Mouse (Mus musculus): ENCODE measurements around the gene Spata17.
A peak's percentile ranks its signal among the peaks of the same experiment; 100 is the strongest.
"Not testable (repeated sequence)": the region's sequence is repeated elsewhere in the genome, so short reads cannot be mapped to it uniquely, and the experiment has no call there.

Spata17 gene

GRCm38 (mm10) chr1:187170361-187170760, 44.9 kb downstream of the Spata17 start:
- DNase-seq: no peak

DNA sequence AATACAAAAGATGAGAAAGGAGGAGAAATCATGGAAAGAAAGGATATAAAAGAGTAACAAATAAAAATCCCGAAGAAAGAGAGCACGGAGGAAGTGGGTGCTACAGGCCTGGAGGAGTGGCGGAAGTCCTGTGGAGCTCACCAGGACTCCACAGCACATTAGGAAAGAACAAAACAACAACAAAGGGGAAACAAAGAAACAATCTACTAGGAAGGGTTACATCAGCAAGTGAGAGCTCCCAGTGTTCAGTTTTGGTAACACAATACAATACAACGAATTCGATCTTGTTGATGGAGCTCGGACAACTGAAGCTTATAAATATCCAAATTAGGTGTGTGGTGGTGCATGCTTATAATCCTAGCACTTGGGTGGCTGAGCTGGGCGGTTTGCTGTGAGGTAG, 45.6 kb downstream of the Spata17 start:
- no peak for DNase-seq

DNA sequence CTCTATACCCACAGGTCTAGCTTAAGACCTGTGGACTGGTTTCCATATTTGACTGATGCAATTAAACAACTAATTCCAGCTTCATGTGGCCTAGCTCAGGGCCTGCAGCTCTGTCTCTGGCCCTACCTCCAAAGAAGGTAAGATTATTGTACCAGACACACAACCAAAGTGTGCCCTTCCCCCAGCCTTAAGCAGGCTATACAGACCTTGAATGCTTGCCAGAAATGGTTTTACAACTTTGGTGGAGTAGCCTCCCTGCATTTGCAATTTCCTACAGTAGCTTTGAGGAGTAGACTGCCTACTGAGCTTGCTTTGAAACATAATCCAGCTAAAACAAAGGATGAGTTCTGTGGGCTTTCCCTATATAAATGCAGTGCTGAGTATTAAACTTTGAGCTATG, 51.7 kb downstream of the Spata17 start:
- DNase-seq: no peak

GRCm38 (mm10) chr1:187155658-187156057, 59.6 kb downstream of the Spata17 start:
- no peak for DNase-seq

DNA sequence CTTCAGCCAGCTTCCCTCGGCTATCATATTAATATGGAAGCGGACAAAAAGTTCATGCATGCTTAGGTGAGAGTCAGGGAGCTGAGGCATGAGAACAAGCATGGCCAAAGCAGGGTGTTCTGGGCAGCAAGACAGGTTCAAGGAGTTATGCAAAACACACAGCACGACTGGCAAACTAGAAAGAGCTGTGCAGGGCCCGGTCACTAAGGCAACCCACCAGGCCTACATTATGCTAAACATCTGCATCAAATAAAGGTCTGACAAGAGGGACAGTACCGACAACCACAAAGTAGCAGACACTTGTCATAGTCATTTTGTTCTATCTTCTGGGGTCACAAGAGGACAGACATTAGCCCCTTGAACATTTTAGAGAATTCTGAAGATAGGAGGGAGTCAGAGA, 61.6 kb downstream of the Spata17 start:
- DNase-seq: no peak

DNA sequence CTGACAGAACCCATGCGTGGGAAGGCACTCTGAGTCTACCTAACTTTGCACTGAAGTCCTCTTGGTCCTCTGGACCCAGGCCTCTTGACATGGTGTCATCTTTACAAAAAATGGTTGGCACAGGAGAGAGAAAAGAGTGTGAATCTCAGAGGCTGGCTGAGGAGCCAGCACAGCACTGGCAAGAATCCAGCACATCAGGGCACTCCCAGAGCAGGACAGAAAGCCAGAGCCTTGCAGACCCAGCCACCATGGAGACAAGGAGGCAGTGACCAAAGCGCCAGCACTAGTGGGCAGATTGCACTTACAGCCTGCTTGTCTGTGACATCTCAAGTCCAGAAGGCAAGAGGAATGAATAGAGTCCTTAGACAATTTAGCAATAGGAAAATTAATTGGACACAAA, 62.7 kb downstream of the Spata17 start:
- DNase-seq: no peak

DNA sequence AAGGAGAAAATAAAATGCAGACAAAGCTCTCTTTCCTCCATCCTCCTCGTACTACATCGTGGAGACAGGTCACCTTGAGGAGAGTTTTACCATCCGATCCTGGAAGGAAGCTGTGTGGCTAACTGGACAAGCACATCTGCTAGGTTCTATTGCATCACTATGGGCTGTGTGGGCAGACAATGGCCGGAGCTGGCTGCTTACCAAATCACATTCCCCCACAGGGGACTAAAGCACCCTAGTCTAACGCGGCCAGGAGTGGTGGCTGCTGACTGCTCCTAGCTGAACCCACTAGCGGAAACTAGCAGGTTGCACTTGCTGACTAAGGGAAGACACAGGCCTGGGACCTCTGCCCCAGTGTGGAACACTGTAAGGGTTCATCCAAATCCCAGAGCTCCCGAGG, 72.3 kb downstream of the Spata17 start:
- DNase-seq: no peak

DNA sequence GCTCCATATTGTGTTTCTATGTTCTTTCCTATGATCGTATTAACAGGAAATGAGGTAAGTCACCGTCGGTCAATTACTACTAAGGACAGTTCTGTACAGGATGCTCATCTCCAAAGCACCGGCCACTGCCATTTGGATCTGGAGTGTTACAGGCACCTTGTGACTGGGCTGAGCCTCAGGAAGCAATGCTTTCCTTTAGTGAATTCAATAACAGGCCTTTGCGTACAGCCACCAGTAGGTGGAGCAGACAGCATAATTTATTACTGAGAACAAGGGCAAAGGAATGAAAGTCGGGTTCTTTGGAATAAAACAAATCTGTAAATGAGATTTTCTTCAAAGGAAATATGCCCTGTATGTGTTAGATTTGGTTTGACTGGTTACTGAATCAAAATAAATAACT, 77.8 kb downstream of the Spata17 start:
- peak; percentile 72 for DNase-seq

DNA sequence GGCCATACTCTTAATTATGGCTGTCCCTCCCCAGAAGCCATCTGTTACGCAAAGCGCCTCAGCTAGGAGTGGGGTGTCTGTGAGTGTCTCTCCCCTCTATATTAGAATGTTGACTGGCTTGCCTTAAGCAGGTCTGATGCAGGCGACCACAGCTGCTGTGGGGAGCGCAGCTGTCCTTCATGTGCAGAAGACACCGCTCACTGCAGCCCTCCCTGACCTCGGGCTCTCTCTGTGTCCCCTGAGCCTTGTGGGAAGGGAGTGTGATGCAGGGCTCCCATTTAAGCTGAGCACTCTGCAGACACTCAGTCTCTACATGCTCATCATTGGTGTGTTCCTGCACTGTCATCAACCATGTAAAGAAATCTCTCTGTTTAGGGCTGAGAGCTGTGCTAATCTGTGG, 79.4 kb downstream of the Spata17 start:
- no peak for DNase-seq

GRCm38 (mm10) chr1:187133841-187134240, 81.4 kb downstream of the Spata17 start:
- no peak for DNase-seq

DNA sequence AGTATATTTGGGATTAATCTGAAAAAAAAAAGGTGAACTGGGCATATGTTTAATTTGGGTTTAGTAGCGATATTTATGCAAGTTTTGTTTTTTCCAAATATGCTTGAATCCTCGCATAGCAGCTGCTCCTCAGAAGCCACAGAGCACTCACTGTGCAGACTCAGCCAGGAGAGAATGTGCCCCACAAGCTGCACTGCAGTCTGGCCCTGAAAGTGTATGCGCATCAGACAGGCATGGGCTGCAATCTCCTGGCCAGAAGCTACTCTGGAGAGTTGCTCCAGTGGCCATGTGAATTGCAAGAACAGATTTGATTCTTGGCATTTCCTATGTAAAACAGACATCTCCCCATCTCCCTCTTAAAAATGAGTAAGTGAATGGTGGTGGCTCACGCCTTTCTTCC, 82.9 kb downstream of the Spata17 start:
- DNase-seq: no peak

GRCm38 (mm10) chr1:187127548-187127947, 87.7 kb downstream of the Spata17 start:
- not testable (repeated sequence) for DNase-seq

GRCm38 (mm10) chr1:187125733-187126132, 89.5 kb downstream of the Spata17 start:
- DNase-seq: no peak

DNA sequence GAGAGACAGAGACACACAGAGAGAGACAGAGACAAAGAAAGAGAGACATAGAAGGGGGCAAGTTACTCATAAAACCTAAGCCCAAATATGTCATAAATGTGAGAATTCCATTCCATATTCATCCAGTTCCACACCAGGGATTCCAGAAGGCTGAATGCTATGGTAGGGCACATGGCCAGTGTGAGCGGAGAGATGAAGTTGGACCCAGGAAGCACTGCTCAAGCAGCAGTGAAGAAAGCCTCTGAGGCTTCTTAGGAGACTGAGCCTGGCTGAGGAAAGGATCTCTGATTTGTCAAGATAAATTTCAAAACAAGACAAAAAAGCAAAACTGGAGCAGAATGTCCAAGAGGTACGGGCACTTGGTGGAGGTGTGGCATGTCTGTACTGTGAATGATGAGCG, 90.3 kb downstream of the Spata17 start:
- DNase-seq: no peak

DNA sequence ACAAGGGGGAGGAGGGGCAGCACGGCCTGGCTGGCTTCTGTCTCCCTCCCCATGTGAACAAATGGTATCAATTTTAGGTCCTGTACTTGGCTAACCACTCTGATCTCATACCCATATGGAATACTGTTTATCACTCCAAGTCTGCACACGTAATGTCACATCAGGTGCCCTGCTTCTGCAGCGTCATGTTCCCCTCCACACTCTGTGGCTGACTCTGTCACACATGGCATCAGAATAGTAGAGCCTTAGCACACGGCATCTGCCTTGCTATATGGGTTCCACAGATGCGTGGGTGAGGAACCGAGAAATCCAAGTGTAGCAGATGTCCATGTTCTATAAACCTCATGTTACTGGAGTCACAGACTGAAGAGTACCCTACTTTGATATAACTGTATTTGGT, 96.0 kb downstream of the Spata17 start:
- no peak for DNase-seq

DNA sequence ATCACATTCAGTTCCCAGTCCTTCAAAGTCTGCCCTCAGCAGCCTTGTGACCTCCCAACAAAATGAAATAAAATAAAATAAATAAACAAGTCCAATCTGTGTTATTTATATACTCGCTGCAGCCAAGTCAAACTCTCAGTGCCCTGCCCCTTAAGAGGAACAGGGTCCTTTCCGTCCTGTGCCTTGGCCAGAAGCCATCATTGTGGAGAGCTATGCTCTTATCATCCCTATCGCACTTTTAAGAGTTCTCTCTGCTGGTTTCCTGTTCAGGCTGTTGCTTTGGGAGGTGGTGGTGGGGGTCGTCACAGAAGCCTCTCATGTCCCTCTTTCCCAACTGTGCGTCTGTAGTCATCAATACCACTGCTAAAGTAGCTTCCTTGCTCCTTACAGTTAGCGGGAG, 97.2 kb downstream of the Spata17 start:
- peak; percentile 64 for DNase-seq

DNA sequence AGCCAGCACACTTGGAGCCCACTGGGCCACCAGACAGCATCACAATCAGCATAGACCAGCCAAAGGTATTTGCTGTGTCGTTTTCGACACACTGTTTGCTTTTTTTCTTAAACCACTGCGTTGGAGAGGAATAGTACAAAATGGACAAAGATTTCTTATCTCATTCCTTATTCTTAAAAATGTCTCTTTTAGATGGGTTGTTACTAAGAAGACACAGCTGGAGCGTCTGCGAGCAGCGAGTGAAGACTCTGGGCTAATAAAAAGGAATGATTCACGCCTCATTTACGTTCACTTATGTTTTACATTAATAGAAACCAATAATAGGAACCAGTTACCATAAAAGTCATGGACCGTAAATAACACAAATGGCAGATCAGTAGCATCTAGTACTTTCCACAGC, 101.5 kb downstream of the Spata17 start:
- no peak for DNase-seq

DNA sequence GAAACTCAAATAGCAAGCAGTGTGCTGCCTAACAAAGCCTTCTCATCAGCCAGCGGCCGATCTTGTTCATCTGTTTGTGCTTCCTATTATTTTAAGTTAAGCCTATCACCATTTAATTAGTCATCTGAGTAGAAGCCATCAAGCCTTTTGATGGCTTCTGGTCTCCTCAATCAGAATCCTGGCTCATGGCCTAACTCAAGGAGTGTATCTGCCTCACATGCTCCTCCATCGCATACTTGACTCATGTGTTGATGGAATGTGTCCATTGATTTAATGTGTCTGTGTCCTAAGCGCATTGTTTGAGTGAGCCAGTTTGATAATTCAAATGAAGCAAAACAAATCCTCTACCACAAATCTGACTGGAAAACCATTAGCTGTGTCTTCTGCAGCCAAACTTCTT, 113.1 kb downstream of the Spata17 start:
- DNase-seq: no peak

GRCm38 (mm10) chr1:187101202-187101601, 114.1 kb downstream of the Spata17 start:
- DNase-seq: peak; percentile 51

- DNase-seq: no peak
Observed at GRCm38 (mm10) chr1:187100624-187101023, 114.6 kb downstream of the Spata17 start.

GRCm38 (mm10) chr1:187098285-187098684, 117.0 kb downstream of the Spata17 start:
- DNase-seq: no peak

GRCm38 (mm10) chr1:187092546-187092945, 122.7 kb downstream of the Spata17 start:
- no peak for DNase-seq

DNA sequence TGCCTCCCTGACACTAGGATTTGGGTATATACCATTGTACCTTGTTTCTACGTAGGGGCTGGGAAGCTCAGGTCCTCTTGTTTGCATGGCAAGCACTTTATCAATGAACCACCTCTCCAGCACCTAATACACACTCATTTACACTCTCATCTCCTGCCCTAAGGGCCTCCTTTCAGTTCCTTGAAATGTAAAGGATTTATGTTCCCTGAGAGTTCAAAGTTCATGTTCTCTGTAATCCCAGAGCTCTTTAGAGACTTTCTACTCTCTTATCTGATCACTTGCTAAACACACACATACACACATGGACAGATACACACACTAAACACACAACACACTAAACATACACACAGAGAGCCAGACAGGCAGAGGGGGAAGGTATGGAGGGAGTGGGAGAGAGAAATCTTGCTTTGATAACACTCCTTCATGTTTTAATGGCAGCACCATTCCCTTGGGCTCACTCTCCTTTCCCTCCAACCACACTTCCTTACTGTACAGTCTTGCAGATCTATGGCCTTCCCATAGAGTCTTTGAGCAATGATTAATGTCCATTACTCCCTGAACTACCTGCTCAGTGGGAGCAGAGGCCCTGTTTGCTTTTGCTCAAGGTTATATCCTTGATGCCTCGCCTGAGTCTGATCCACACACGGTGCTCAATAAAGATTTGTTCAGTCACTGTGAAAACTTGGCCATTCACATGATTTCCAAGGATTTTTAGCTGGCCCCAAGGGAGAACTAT, 126.4 kb downstream of the Spata17 start:
- DNase-seq: no peak

DNA sequence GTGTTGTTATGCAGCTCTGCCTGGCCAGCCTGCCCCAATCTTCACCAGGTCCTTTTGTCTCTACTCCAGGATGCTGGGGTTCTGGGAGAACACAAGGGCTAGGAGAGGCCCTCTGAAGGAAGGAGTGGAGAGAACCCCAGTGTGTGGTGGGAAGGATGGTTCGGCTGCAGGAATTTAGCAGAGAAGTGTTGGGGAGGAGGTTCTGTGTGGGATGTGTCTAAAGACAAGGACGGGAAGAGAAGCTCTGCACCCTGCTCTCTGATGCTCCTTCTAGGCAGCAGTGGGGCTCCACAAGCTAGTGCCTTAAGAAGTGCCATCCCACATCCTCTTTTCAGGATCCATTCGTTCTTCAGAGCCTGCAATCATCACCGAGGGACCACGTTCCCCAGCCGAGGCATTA, 129.2 kb downstream of the Spata17 start:
- DNase-seq: no peak

DNA sequence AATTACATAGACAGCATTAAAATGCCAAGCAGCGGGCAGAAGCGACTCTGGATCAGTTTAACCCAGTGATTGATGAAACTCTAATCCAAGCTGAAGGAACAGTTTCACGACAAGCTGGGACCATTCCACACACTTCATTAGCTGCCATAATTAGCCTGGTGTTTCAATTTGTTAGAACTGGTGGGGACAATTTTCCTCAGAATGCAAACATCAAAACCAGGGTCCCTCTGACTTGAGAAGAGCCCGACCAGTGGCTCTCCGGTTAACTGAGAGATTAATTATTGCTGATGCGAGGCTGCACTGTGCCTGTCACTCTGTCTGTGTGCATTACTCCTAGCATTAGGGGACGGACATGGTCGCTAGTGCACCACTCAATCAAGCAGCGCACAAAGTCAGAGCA, 137.9 kb downstream of the Spata17 start:
- no peak for DNase-seq

- no peak for DNase-seq
Observed at GRCm38 (mm10) chr1:187077043-187077334, 138.3 kb downstream of the Spata17 start.

Measured in lung, postnatal 10 days (tissue).